Mouse (Mus musculus): ENCODE results near the gene Mapkapk2. TPM values are rescaled to one million over a fixed set of nuclear protein-coding genes. Genes with fewer than 3 reads are reported as not detected.
A peak's percentile ranks its signal among the peaks of the same experiment; 100 is the strongest.

The Mapkapk2 gene
- total RNA-seq, 2 experiments from 2014 or later: 33.3 to 38.0 TPM

- no peak for ATAC-seq (replicated peaks; ENCODE audit: low FRiP score, poor library complexity, severe bottlenecking)
Observed at GRCm38 (mm10) chr1:131085957-131086739, 11.5 kb downstream of the Mapkapk2 start.

DNA sequence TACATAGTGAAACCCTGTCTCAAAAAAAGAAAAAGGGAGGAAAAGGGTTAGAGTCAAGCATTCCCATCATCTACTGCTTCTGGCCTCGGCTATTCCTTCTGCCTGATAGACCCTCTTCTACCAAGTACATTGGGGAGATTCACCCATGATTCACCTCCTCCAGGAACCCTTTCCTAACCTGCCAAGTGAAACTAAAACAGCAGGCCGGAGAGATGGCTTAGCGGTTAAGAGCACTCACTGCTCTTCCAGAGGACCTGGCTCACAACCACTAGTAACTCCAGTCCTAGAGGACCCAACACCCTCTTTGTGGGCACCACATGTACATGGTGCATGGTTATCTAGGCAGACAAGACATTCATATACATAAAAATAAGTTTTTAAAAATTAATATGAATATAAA lies 12.4 kb downstream of the Mapkapk2 start:
- no peak for ATAC-seq (replicated peaks; ENCODE audit: low FRiP score, poor library complexity, severe bottlenecking)

- ATAC-seq (replicated peaks; ENCODE audit: low FRiP score, poor library complexity, severe bottlenecking): no peak
Observed at GRCm38 (mm10) chr1:131084289-131084688, 13.3 kb downstream of the Mapkapk2 start.

DNA sequence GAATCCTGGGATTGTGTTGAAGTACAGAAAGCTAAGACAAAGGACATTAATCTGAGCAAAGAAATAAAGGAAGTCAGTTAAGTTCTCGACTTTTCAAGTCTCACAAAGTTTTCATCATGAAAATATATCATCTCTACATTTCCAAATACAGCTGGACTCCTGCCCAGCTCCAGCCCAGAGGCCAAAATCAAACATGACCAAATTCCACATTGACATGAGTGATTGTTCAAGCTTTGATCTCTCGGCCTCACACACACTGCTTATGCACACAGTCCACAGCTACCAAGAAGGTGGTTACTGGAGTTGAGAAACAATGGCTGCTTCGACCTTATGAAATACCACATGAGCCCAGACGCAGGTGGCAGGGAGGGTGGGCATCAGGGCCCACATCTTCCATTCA lies 14.0 kb downstream of the Mapkapk2 start:
- no peak for ATAC-seq (replicated peaks; ENCODE audit: low FRiP score, poor library complexity, severe bottlenecking)

- no peak for ATAC-seq (replicated peaks; ENCODE audit: low FRiP score, poor library complexity, severe bottlenecking)
Observed at GRCm38 (mm10) chr1:131083122-131083521, 14.5 kb downstream of the Mapkapk2 start.

DNA sequence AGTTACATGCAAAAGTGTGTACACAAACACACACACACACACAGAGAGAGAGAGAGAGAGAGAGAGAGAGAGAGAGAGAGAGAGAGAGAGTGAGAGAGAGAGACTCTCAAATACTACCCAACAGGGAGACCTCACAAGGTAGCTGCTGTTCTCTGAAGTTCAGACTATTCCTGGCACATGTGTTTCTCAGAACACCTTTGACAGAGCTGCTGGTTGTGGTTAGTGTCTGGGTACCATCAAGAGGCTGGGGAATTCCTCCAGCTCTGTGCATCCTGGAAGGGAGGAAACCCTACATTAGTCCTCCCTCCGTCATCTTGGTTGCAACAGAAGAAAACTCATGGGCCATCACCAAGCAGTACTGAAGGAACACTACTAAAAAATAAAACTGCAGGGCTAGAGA lies 16.9 kb downstream of the Mapkapk2 start:
- ATAC-seq (replicated peaks; ENCODE audit: low FRiP score, poor library complexity, severe bottlenecking): no peak

- 0 out of 2 replicates have a peak, but pooled peaks have one; percentile 34 for ATAC-seq (replicated peaks; ENCODE audit: low FRiP score, poor library complexity, severe bottlenecking)
Observed at GRCm38 (mm10) chr1:131079762-131080161, 17.9 kb downstream of the Mapkapk2 start.

DNA sequence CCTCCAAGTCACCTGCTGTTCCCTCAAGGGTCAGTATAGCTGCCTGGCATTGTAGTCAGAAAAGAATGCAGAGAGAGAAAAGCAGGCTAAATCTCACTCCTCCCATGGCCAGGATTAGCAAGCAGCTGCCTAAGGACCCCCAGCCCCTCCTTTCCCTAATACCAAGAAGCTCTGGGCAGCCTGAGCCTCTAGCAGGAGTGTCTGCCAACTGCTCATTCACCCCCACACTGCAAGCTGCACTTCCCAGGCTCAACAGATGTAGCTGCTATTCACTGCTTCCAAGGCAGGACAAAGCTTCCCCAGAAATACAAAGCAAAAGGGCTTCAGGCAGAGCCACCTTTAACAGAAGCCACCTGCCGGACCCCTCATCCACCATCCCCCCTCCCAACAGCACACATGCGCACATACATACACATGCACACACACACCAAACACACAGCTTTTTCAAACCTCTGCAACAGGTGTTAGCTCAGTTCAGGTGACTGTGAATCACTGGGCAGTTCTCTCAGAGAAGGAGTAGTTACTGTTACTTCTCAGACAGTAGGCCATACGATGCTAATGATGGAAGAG lies 18.8 kb downstream of the Mapkapk2 start:
- no peak for ATAC-seq (replicated peaks; ENCODE audit: low FRiP score, poor library complexity, severe bottlenecking)

DNA sequence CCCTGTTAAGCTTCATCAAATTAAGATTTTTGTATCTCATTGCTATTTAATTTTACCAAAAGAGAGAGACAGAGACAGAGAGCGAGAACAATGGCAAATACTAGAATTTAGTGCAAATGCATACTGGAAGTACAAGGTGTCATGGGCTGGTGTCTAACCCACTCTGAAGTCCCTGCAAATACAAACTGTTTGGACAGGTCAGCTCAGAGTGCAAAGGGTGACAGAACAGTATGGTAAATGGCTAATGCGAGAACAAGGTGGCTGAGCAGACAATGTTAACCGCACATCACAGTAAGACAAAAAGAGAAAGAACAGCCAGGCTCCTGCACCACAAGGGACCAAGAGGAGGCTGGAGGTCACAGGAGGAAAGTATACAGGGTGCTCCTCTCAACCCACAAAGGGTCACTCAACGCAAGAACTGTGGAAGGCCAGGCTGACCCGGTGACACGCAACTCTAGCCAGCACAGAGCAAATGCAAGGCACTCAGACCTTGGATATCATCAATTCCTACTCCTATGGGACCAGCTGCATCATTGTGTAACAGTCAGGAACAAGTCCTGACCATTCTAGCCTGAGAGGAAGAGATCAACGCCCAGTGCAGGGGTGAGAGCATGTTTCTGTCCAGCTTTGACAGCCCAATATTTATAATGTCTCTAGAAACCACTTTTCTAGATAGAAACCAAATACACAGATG lies 22.4 kb downstream of the Mapkapk2 start:
- ATAC-seq (replicated peaks; ENCODE audit: low FRiP score, poor library complexity, severe bottlenecking): no peak

DNA sequence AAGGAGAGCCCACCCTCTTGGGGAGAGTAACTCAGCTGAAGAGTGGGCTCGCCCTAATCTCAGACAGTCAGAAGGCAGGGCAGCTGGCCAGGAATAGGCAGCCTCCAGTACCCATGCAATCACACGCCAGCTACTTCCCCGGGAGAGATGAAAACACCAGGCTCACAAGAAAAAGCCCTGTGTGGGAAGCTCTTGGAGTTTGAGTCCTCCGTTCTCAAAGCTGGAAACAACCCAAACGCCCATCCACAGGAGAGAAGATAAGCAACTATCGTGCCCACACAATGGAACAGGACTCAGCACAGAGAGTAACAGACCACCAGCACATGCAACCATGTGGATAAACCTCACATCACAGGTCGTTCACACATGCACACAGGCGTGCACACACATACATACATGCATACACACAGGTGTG lies 23.1 kb downstream of the Mapkapk2 start:
- ATAC-seq (replicated peaks; ENCODE audit: low FRiP score, poor library complexity, severe bottlenecking): no peak

GRCm38 (mm10) chr1:131072376-131072990 lies 25.1 kb downstream of the Mapkapk2 start:
- no peak for ATAC-seq (replicated peaks; ENCODE audit: low FRiP score, poor library complexity, severe bottlenecking)

GRCm38 (mm10) chr1:131069010-131069409 lies 28.6 kb downstream of the Mapkapk2 start:
- no peak for ATAC-seq (replicated peaks; ENCODE audit: low FRiP score, poor library complexity, severe bottlenecking)

- ATAC-seq (replicated peaks; ENCODE audit: low FRiP score, poor library complexity, severe bottlenecking): peak; percentile 60; the same call in 1 of the 2 replicates
Observed at GRCm38 (mm10) chr1:131068011-131068727, 29.5 kb downstream of the Mapkapk2 start.

- ATAC-seq (replicated peaks; ENCODE audit: low FRiP score, poor library complexity, severe bottlenecking): no peak
Observed at GRCm38 (mm10) chr1:131064202-131064601, 33.4 kb downstream of the Mapkapk2 start.

DNA sequence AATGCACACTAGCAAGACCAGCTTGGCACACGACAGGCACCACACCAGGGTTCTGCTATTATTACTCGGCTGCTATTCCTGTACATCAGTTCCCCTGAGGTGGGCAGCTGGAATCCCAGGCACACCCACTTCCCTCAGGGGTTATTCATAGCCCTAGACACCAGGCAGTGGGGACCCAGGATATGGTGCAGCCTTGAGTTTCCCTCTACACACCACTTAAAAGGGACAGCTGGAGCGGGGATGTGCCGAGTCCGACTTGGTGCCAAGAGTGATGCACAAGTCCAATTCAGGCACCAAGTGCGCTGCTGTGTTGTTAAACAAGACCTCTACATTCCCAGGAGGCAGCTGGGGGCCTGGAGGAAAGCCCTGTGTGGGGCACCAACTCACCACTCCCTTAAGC lies 34.8 kb downstream of the Mapkapk2 start:
- no peak for ATAC-seq (replicated peaks; ENCODE audit: low FRiP score, poor library complexity, severe bottlenecking)

DNA sequence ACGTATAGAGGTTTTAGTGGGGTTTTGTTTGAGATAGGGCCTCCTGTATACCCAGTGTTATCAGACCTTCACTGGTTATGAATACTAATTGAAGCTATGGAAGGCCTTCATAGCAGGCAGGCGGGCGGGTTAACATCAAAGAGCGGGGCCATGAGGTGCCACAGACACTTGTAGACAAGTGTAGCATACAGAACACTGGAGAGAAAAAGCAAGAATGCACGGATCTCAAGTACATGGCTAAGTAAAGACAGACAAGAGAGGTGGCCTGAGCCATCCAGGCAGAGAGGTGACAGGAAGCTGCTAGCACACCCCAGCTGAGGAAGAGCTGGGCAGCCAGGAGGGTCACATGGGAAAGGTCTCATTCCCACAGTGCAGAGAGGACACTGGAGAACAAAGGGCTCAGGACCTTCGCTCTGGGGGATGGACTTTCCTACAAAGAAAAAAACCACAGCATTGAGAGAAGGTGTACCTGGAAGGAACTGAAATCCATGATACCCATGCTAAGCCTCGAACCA lies 35.8 kb downstream of the Mapkapk2 start:
- no peak for ATAC-seq (replicated peaks; ENCODE audit: low FRiP score, poor library complexity, severe bottlenecking)

- ATAC-seq (replicated peaks; ENCODE audit: low FRiP score, poor library complexity, severe bottlenecking): no peak
Observed at GRCm38 (mm10) chr1:131060290-131061253, 37.1 kb downstream of the Mapkapk2 start.

DNA sequence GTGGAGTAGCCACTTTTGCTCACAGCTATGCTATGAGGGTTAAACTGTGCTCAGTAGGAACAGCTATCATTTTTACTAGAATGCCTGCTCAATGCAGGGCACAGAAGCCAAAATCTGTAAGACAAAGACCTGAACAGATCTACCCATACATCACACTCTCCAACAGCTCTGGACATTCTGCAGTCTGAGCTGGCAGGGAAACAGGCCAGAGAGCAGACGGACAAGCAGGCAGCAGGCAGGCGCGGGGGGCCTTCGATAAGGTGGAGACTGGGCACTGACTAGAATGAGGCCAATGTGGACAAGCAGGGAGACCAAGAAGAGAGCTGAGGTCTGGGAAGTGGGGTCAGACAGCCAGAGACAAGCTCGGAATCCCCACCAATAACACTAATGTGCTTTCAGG lies 37.8 kb downstream of the Mapkapk2 start:
- ATAC-seq (replicated peaks; ENCODE audit: low FRiP score, poor library complexity, severe bottlenecking): no peak

- no peak for ATAC-seq (replicated peaks; ENCODE audit: low FRiP score, poor library complexity, severe bottlenecking)
Observed at GRCm38 (mm10) chr1:131059411-131059810, 38.2 kb downstream of the Mapkapk2 start.
